Mouse (Mus musculus) liver, postnatal 0 days (tissue): ENCODE data around the gene Cbfa2t3. TPM values are rescaled to one million over a fixed set of nuclear protein-coding genes. Genes with fewer than 3 reads are reported as not detected.
A peak's percentile ranks its signal among the peaks of the same experiment; 100 is the strongest.

ENCODE experiments used
- ATAC-seq: fragments of 200-750 bp; cut with Nextera tagmentation; 2 replicates; pipeline ENCODE4 v1.8.0; 2017; ENCODE audit warnings: mild to moderate bottlenecking, moderate library complexity
- DNase-seq: peaks from one replicate; pipeline ENCODE4 v3.0.0-alpha.2; 2016
- H3K27ac ChIP-seq: fragments of 300-500 bp; sonication (generic); 2 replicates; pipeline ENCODE4 v1.5.1; 2014; ENCODE audit warnings: antibody characterized with exemption, moderate library complexity, mild to moderate bottlenecking, low read depth
- H3K27me3 ChIP-seq: fragments of 300-500 bp; sonication (generic); 2 replicates; pipeline ENCODE4 v1.6.1; 2014; ENCODE audit warnings: low read length, control low read depth, mixed read lengths; ENCODE audit not compliant: insufficient read depth
- H3K36me3 ChIP-seq: fragments of 300-500 bp; sonication (generic); replicated peaks from 2 replicates; pipeline ENCODE4 v1.6.1; 2014; ENCODE audit warnings: mild to moderate bottlenecking, control low read depth, low read length, moderate library complexity, mixed read lengths; ENCODE audit not compliant: insufficient read depth
- H3K4me1 ChIP-seq: fragments of 300-500 bp; sonication (generic); 2 replicates; pipeline ENCODE4 v1.6.1; 2014; ENCODE audit warnings: antibody characterized with exemption, mild to moderate bottlenecking, control low read depth; ENCODE audit not compliant: insufficient read depth
- H3K4me2 ChIP-seq: fragments of 300-500 bp; sonication (generic); 2 replicates; pipeline ENCODE4 v1.6.1; 2014; ENCODE audit warnings: low read depth, mild to moderate bottlenecking, low read length, moderate library complexity, mixed read lengths
- H3K4me3 ChIP-seq: fragments of 300-500 bp; sonication (generic); 2 replicates; pipeline ENCODE4 v1.5.1; 2014; ENCODE audit warnings: low read depth, low read length
- H3K9ac ChIP-seq: fragments of 300-500 bp; sonication (generic); replicated peaks from 2 replicates; pipeline ENCODE4 v1.6.1; 2014; ENCODE audit warnings: mild to moderate bottlenecking, moderate library complexity
- H3K9me3 ChIP-seq: fragments of 300-500 bp; sonication (generic); 2 replicates; pipeline ENCODE4 v1.6.1; 2016; ENCODE audit warnings: mild to moderate bottlenecking, control low read depth, low read length, mixed read lengths
- CTCF ChIP-seq: sonication (generic); IDR thresholded peaks from 2 replicates; pipeline ENCODE4 v1.5.1; 2016; ENCODE audit warnings: antibody characterized with exemption, low read depth
- EP300 ChIP-seq: IDR thresholded peaks from 2 replicates; pipeline ENCODE4 v1.6.1; 2016; ENCODE audit warnings: antibody characterized with exemption, low read depth, mild to moderate bottlenecking
- WGBS: fragments of 180-500 bp; shearing (Covaris S2); extraction: QIAGEN DNeasy Blood & Tissue Kit; methylation state at CpG from one replicate; pipeline ENCODE4 v1.1.7; 2014; ENCODE audit not compliant: insufficient replicate concordance; 5-methylcytosine and 5-hydroxymethylcytosine counted together
- polyA plus RNA-seq: library from polyadenylated mRNA; unstranded; fragments of >200 nt; fragmentation: Nextera tagmentation; extraction: Ambion mirVana; gene quantifications from 2 replicates; pipeline ENCODE4 v1.2.1, GENCODE M21; 2015

Gene Cbfa2t3
- polyA plus RNA-seq, 1 experiment from 2014 or later = 2.4 TPM

DNA sequence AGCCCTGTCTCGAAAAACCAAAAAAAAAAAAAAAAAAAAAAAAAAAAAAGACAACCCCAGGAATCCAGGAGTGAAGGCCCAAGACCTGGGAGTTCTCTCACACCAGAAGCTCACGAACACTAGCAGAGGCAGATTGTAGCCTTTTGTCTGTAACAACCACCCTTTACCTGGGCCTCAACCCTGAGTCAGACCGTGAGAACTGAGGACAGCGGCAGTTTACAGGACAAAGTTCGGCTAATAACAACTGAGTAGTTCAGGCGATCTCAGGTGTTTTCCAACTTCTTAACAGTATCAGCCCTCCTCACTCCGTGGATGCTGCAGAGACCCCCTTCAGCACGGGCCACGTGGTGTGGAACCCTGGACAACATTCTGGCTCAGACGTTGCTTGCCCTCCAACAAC lies 112.2 kb downstream of the Cbfa2t3 start:
- DNase-seq (no peak), ATAC-seq (no peak)
- no peak for TF ChIP-seq CTCF
- no peak for TF ChIP-seq EP300
- H3K4me3 ChIP-seq = no peak overlapping the region
- no peaks in the 10 kb centered on the region for H3K27me3 ChIP-seq
- WGBS = 70% methylated on average over 10 of the region's 10 CpGs
- H3K9ac ChIP-seq = no peak overlapping the region
- no peak overlapping the region for H3K27ac ChIP-seq
- H3K4me1 ChIP-seq = peaks cover 13% of the 10 kb centered on the region
- H3K9me3 ChIP-seq = no peaks in the 10 kb centered on the region
- no peak overlapping the region for H3K4me2 ChIP-seq
- peaks cover 6% of the 10 kb centered on the region for H3K36me3 ChIP-seq

- H3K4me2 ChIP-seq = no peak overlapping the region
Observed at GRCm38 (mm10) chr8:122586171-122586570, 112.7 kb downstream of the Cbfa2t3 start.

DNA sequence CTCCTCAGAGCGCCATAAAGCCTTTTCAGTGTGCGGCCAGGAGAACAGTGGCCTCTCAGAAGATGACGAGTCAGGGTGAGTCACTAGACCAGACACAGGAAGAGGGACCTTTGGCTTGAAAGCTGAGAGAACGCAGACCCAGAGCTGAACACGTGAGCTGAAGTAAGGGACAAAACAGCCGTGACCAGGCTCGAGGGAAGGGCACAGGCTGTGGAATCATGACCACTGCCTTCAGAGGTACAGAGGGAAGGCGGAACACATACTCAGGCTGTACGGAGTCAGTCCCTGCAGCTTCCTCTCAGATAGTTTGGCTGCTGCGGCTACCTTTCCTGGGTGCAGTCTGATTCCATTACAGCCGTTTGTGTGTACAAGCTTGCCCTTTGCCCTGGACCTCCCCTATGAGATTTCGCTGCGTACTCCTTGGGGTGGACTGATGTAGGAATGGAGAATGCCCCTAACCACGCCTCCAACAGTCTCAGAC lies 113.5 kb downstream of the Cbfa2t3 start:
- no peak overlapping the region for H3K9ac ChIP-seq
- WGBS = 44% methylated on average over 14 of the region's 14 CpGs

More at GRCm38 (mm10) chr8:122586171-122586570, 112.7 kb downstream of the Cbfa2t3 start:
- TF ChIP-seq CTCF = no peak
- 82% methylated on average over 7 of the region's 7 CpGs for WGBS
- Histone ChIP-seq H3K27ac (no peak overlapping the region), H3K4me3 (no peak overlapping the region), H3K9ac (no peak overlapping the region), H3K27me3 (no peaks in the 10 kb centered on the region), H3K36me3 (peaks cover 6% of the 10 kb centered on the region; the same call in 1 of the 2 replicates), H3K9me3 (no peaks in the 10 kb centered on the region), H3K4me1 (peaks cover 13% of the 10 kb centered on the region)
- no peak for ATAC-seq
- no peak for DNase-seq

DNA sequence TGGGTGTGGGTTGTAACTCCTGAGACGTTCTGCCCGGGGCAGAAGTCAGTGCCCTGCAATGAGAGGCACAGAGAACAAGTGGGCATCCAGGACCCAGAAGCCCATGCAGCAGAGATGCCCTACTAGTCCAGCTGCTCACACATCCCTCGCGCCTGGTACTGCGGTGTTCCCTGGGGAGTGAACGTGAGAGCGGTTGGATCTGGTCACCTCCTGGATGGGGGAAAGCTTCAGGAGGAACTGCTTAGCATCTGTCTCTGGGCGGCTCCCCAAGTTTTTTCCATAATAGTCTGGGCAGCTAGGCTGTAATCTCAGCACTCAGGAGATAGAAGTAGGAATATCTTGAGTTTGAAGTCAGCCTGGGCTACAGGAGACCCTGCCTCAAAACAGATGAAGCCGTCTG lies 113.9 kb downstream of the Cbfa2t3 start:
- Histone ChIP-seq H3K36me3 (0 out of 2 replicates have a peak, but pooled peaks cover 3% of the 10 kb centered on the region), H3K9ac (no peak overlapping the region), H3K4me2 (no peak overlapping the region), H3K9me3 (no peaks in the 10 kb centered on the region), H3K27me3 (no peaks in the 10 kb centered on the region), H3K4me1 (peaks cover 13% of the 10 kb centered on the region), H3K4me3 (no peak overlapping the region), H3K27ac (no peak overlapping the region)
- no peak for ATAC-seq
- no peak for TF ChIP-seq EP300
- TF ChIP-seq CTCF = no peak
- WGBS = 88% methylated on average over 9 of the region's 9 CpGs
- no peak for DNase-seq

More for the DNA sequence above, 113.5 kb downstream of the Cbfa2t3 start:
- TF ChIP-seq EP300 (no peak), CTCF (no peak)
- Histone ChIP-seq H3K27ac (peak overlapping the region; percentile 25; the same call in 1 of the 2 replicates), H3K9me3 (no peaks in the 10 kb centered on the region), H3K27me3 (no peaks in the 10 kb centered on the region), H3K4me1 (peaks cover 13% of the 10 kb centered on the region), H3K36me3 (0 out of 2 replicates have a peak, but pooled peaks cover 3% of the 10 kb centered on the region), H3K4me3 (no peak overlapping the region), H3K4me2 (0 out of 2 replicates have a peak overlapping the region, but pooled peaks have one; percentile 9)
- peak; percentile 77 for ATAC-seq
- DNase-seq = no peak

DNA sequence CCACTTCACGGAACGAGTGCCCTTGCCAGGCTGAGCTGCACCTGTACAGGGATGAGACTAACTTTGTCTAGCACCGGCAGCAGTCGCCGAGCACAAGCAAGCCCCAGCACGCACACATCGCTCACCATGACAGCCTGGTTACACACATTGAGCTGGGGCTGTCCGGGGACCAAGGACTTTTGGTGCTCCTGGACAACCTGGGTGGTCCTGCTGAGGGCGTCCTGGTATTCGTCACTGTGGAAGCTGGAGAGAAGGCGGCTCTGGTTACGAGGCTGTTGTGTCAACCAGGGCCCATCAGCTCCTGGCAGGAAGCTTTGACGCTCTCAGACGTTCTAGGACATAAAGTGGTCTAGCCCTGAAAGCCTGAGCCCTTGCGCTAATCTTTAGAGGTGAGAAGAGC lies 118.0 kb downstream of the Cbfa2t3 start:
- no peak for DNase-seq
- peaks cover 14% of the 10 kb centered on the region for H3K4me1 ChIP-seq
- no peak overlapping the region for H3K9ac ChIP-seq
- no peak overlapping the region for H3K27ac ChIP-seq
- ATAC-seq = no peak
- no peak overlapping the region for H3K4me2 ChIP-seq
- H3K9me3 ChIP-seq = no peaks in the 10 kb centered on the region
- TF ChIP-seq EP300 (no peak), CTCF (no peak)
- no peaks in the 10 kb centered on the region for H3K27me3 ChIP-seq
- 78% methylated on average over 15 of the region's 15 CpGs for WGBS
- H3K36me3 ChIP-seq = no peaks in the 10 kb centered on the region
- no peak overlapping the region for H3K4me3 ChIP-seq

- Histone ChIP-seq H3K4me3 (no peak overlapping the region), H3K4me1 (peaks cover 20% of the 10 kb centered on the region), H3K9ac (no peak overlapping the region), H3K36me3 (no peaks in the 10 kb centered on the region; the same call in 1 of the 2 replicates), H3K27me3 (no peaks in the 10 kb centered on the region), H3K4me2 (no peak overlapping the region), H3K27ac (no peak overlapping the region), H3K9me3 (no peaks in the 10 kb centered on the region)
- DNase-seq = no peak
- no peak for TF ChIP-seq EP300
- TF ChIP-seq CTCF = no peak
- 75% methylated on average over 7 of the region's 7 CpGs for WGBS
- ATAC-seq = no peak
Observed at GRCm38 (mm10) chr8:122579196-122579595, 119.7 kb downstream of the Cbfa2t3 start.

DNA sequence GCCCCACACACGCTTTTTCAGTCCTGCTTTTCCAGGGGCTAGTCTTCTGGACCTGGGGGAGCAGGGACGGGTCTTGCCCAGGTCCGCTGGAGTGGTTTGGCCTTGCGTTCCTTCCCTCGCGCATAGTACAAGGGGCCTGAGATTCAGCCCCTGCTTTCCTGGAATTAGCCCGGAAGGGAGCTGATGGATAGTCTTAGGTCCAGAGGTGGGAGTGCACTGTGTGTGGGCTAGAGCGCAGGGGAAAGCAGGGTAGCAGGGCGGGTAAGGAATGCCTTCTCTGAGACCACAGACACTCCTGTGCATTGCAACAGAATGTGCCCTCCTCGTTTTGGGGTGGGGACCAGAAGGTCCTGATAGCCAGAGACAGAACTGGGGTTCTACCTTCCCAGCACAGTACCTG lies 121.8 kb downstream of the Cbfa2t3 start:
- Histone ChIP-seq H3K36me3 (peaks cover 11% of the 10 kb centered on the region), H3K9me3 (no peaks in the 10 kb centered on the region), H3K27me3 (no peaks in the 10 kb centered on the region), H3K4me1 (peaks cover 22% of the 10 kb centered on the region), H3K4me2 (peak overlapping the region; percentile 87), H3K4me3 (no peak overlapping the region), H3K27ac (0 out of 2 replicates have a peak overlapping the region, but pooled peaks have one; percentile 9), H3K9ac (peak overlapping the region; percentile 86; the same call in 1 of the 2 replicates)
- 55% methylated on average over 10 of the region's 10 CpGs for WGBS
- TF ChIP-seq CTCF (no peak), EP300 (no peak)
- no peak for ATAC-seq
- no peak for DNase-seq
